Mouse (Mus musculus): ENCODE data around the gene Nphs1. TPM values are rescaled to one million over a fixed set of nuclear protein-coding genes. Genes with fewer than 3 reads are reported as not detected.
"Not testable (repeated sequence)": the region's sequence is repeated elsewhere in the genome, so short reads cannot be mapped to it uniquely, and the experiment has no call there.

Gene Nphs1
- polyA plus RNA-seq, 1 experiment: 0.56 TPM

DNA sequence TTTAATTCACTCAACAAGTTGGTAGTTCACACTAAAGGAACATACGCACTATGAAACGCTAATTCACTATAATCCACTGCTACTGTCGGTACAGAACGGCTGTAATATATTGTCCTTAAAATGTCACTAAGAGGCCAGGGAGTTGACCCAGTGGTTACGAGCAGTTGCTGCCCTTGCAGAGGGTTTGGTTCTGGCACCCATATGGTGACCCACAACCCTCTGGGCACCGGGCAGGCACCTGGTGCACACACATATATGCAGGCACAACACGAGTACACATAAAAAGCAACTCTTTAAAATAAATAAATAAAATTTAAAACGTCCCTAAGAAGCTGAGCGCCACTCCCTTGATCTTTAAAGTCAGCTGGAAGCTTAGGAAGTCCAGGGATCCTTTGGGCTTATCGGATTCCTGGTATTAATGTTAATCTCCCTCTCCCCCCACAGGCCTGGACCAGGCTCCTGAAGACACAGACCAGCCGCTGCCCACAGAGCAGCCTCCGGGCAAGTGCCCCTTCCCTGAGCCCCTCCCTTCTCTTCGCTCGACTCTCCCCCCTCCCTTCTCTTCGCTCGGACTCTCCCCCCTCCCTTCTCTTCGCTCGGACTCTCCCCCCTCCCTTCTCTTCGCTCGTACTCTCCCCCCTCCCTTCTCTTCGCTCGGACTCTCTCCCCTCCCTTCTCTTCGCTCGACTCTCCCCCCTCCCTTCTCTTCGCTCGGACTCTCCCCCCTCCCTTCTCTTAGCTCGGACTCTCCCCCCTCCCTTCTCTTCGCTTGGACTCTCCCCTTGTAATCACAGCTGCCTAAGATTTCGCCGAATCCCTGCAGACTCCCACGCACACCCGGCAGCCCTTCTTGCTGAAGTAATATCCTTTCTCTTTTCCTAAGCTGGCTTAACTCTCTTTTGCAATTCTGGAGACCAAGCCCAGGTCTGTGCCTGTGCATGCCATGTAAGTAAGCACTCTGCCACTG, 19.6 kb downstream of the Nphs1 start:
- peak overlapping the region; percentile 90 for H3K4me3 ChIP-seq (replicated peaks; ENCODE audit: insufficient read depth, low read depth, low read length)
- DNase-seq: peak; percentile 37 to 42
- no peak for TF ChIP-seq CTCF (IDR thresholded peaks at IDR 0.05; ENCODE audit: borderline replicate concordance, insufficient read depth, low read depth, low read length)
- no peak for TF ChIP-seq POLR2A (IDR thresholded peaks at IDR 0.05; ENCODE audit: borderline replicate concordance, insufficient read depth, low read length)
- peaks cover 2% of the 10 kb centered on the region; the same call in 1 of the 2 replicates for H3K4me1 ChIP-seq (ENCODE audit: control insufficient read depth, insufficient read depth, low read length)
- H3K27ac ChIP-seq (ENCODE audit: insufficient read depth, low read length): no peak overlapping the region
- H3K27me3 ChIP-seq (ENCODE audit: control insufficient read depth, insufficient read depth, low read length): no peaks in the 10 kb centered on the region
- 13% methylated on average over 29 of the region's 32 CpGs for WGBS

DNA sequence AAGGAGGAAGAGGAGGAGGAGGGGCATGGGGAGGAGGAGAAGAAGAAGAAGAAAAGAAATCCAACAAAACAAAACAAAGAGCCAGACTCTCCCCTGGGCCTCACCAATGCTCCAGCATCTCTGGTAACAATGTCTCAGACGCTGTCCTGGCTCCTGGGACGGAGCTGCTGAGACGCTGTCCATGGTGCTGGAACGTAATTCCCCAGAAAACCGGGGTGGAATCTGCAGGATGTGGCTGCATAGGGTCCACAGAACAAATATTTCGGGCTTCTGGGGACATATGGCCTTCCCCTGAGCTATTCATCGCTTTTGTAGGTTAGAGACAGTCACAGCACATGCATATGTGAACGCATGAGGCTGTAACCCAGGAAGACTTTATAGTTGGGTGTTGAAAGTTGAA, 26.1 kb downstream of the Nphs1 start:
- Histone ChIP-seq H3K27me3 (ENCODE audit: control insufficient read depth, insufficient read depth, low read length) (no peaks in the 10 kb centered on the region), H3K27ac (ENCODE audit: insufficient read depth, low read length) (no peak overlapping the region), H3K4me1 (ENCODE audit: control insufficient read depth, insufficient read depth, low read length) (no peaks in the 10 kb centered on the region), H3K4me3 (replicated peaks; ENCODE audit: insufficient read depth, low read depth, low read length) (no peak overlapping the region)
- DNase-seq: no peak
- 59% methylated on average over 8 of the region's 8 CpGs for WGBS
- TF ChIP-seq POLR2A (IDR thresholded peaks at IDR 0.05; ENCODE audit: borderline replicate concordance, insufficient read depth, low read length) (no peak), CTCF (IDR thresholded peaks at IDR 0.05; ENCODE audit: borderline replicate concordance, insufficient read depth, low read depth, low read length) (no peak)

DNA sequence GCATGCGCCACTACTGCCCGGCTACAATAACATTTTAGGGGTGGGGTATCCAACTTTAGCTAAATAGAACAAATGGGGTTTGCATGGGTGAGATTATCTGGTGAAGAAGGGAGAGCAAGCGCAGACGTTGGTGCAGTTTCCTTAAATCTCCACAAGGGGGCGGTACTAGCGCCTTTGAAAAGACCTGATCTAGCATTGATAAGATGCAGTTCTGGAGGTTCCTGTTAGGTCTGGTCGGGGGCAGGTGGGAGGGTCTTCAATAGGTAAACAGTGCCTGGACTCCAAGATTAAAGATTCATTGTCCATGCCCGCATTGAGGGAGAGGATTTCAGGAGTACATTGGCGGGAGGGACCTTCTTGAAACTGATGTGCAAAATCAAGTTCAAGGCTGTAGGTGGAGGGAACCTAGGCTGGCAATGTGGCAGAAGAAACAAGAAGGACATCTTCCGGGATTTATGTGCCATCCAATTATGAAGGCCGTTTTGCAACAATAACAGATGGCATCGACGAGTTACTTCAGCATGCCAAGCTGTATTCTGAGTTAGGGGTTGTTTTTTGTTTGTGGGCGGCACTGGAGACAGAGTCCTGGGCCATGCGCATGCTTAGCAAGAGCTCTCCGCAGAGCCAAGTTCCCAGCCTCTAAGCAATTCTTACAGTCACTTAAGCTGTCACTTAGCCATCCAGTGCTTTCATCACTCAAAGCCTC, 32.3 kb downstream of the Nphs1 start:
- TF ChIP-seq POLR2A (IDR thresholded peaks at IDR 0.05; ENCODE audit: borderline replicate concordance, insufficient read depth, low read length) (no peak), CTCF (IDR thresholded peaks at IDR 0.05; ENCODE audit: borderline replicate concordance, insufficient read depth, low read depth, low read length) (peak; percentile 67)
- Histone ChIP-seq H3K4me1 (ENCODE audit: control insufficient read depth, insufficient read depth, low read length) (no peaks in the 10 kb centered on the region), H3K4me3 (replicated peaks; ENCODE audit: insufficient read depth, low read depth, low read length) (no peak overlapping the region), H3K27me3 (ENCODE audit: control insufficient read depth, insufficient read depth, low read length) (no peaks in the 10 kb centered on the region), H3K27ac (ENCODE audit: insufficient read depth, low read length) (no peak overlapping the region)
- peak; percentile 42 to 62 for DNase-seq
- WGBS: 14% methylated on average over 16 of the region's 16 CpGs

DNA sequence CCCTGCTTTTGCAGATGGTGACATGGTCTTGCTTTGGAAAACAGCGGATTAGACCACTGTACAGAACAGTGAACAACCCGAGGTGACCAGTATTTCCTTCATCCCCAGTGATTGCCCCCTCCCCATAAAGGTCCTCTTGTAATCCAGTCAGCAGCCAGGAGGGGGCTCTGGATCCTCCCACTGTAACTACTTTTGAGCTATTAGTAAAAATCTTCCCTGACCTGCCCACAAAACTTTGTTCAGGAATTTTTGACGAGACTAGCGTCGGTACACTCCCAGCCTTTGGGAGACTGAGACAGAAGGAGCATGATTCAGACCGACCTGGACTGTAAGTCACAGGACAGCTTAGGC, 32.8 kb downstream of the Nphs1 start:
- WGBS: 11% methylated on average over 6 of the region's 6 CpGs
- H3K27me3 ChIP-seq (ENCODE audit: control insufficient read depth, insufficient read depth, low read length): no peaks in the 10 kb centered on the region
- no peak overlapping the region for H3K27ac ChIP-seq (ENCODE audit: insufficient read depth, low read length)
- TF ChIP-seq CTCF (IDR thresholded peaks at IDR 0.05; ENCODE audit: borderline replicate concordance, insufficient read depth, low read depth, low read length): no peak
- no peak for TF ChIP-seq POLR2A (IDR thresholded peaks at IDR 0.05; ENCODE audit: borderline replicate concordance, insufficient read depth, low read length)
- no peak overlapping the region for H3K4me3 ChIP-seq (replicated peaks; ENCODE audit: insufficient read depth, low read depth, low read length)
- no peaks in the 10 kb centered on the region for H3K4me1 ChIP-seq (ENCODE audit: control insufficient read depth, insufficient read depth, low read length)
- no peak for DNase-seq

DNA sequence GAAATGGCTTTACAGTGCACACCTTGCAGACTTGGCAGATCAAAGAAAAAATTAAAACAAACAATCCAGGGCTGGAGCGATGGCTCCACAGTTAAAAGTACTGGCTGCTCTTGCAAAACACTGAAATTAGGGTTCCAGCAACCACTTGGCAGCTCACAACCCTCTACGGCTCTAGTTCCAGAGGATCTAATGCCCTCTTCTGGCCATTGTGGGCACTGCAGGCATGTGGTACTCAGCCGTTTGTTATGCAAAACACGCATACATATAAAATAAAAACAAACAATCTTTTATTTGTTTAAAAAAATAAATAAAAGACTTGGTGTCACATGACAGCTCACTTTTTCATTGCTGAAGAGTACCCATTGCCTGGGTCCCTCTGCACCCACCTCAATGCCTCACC, 34.6 kb downstream of the Nphs1 start:
- H3K4me1 ChIP-seq (ENCODE audit: control insufficient read depth, insufficient read depth, low read length): no peaks in the 10 kb centered on the region
- H3K27me3 ChIP-seq (ENCODE audit: control insufficient read depth, insufficient read depth, low read length): no peaks in the 10 kb centered on the region
- peak; percentile 78 to 88 for DNase-seq
- H3K27ac ChIP-seq (ENCODE audit: insufficient read depth, low read length): no peak overlapping the region
- 9% methylated on average over 4 of the region's 4 CpGs for WGBS
- H3K4me3 ChIP-seq (replicated peaks; ENCODE audit: insufficient read depth, low read depth, low read length): no peak overlapping the region
- TF ChIP-seq POLR2A (IDR thresholded peaks at IDR 0.05; ENCODE audit: borderline replicate concordance, insufficient read depth, low read length) (no peak), CTCF (IDR thresholded peaks at IDR 0.05; ENCODE audit: borderline replicate concordance, insufficient read depth, low read depth, low read length) (peak; percentile 84)

DNA sequence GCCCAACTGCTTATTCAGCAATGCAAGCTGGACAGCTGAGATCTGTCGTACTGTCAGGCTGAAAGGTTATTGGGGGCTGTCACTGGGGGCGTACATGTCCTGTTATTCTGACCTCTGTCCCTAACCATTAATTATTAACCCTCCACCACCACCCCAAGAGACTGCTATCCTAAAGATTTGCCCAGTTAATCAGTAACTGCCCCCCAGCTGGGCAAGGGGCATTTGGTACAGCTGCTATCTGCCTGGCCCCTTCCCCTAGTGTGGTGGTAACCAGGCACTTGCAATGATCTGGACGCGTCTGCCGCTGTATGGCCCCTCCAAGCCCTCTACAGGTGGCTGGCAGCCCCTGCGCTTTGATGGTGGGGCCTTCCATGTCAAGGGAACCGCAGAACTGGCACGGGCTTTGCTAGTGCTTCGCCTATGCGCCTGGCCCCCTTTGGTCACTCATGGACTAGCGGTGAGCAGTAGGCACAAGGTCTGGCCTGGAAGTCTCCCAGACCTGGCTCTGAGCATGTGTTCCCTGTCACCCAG, 35.4 kb downstream of the Nphs1 start, which contains the start of gene Prodh2:
TSS of gene Prodh2 (plus strand) at position 222 of the 531 bp plus-strand sequence.
- TF ChIP-seq CTCF (IDR thresholded peaks at IDR 0.05; ENCODE audit: borderline replicate concordance, insufficient read depth, low read depth, low read length): no peak
- TF ChIP-seq POLR2A (IDR thresholded peaks at IDR 0.05; ENCODE audit: borderline replicate concordance, insufficient read depth, low read length): no peak

DNA sequence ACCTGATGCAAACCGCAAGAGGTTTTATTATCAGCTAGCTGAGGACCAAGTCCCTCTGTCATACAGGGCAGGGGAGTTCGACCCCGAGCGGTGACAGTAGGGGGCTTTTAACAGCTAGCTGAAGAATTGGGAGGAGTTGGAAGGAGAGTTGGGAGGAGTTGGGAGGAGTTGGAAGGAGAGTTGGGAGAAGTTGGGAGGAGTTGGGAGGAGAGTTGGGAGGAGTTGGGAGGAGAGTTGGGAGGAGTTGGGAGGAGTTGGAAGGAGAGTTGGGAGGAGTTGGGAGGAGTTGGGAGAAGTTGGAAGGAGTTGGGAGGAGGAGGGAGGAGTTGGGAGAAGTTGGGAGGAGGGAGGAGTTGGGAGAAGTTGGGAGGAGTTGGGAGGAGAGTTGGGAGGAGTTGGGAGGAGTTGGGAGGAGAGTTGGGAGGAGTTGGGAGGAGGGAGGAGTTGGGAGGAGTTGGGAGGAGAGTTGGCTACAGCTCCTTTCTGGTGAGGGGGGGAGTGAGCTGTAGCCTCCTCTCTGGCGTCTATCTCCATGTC, 37.5 kb downstream of the Nphs1 start:
- not testable (repeated sequence) for H3K27me3 ChIP-seq (ENCODE audit: control insufficient read depth, insufficient read depth, low read length); H3K27ac ChIP-seq (ENCODE audit: insufficient read depth, low read length); H3K4me1 ChIP-seq (ENCODE audit: control insufficient read depth, insufficient read depth, low read length); DNase-seq; H3K4me3 ChIP-seq (replicated peaks; ENCODE audit: insufficient read depth, low read depth, low read length)
- WGBS: 37% methylated on average over 5 of the region's 5 CpGs

More for the DNA sequence above, 35.4 kb downstream of the Nphs1 start, which contains the start of gene Prodh2:
- WGBS: 57% methylated on average over 11 of the region's 11 CpGs
- Histone ChIP-seq H3K4me1 (ENCODE audit: control insufficient read depth, insufficient read depth, low read length) (no peaks in the 10 kb centered on the region), H3K27me3 (ENCODE audit: control insufficient read depth, insufficient read depth, low read length) (no peaks in the 10 kb centered on the region), H3K27ac (ENCODE audit: insufficient read depth, low read length) (no peak within 1 kb of the TSS), H3K4me3 (replicated peaks; ENCODE audit: insufficient read depth, low read depth, low read length) (no peak within 1 kb of the TSS)
- DNase-seq: no peak

DNA sequence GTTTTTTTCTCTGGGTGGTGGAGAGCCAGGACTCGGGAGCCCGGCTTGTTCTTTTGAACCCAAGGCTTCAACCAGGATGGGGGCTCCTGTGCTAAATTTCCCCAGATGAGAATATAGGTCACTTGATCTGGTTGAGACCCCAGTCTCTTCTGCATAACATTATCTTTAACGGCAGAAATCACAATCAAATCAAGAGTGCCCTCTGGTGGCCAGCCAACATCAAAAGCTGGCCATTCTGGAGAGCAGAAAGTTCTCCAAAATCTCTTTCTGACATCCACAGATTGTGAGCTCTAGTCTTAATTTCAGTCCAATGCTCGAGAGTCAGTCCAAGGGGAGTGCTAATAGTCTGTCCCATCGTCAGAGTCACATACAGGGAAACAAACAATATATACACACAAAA, 43.0 kb downstream of the Nphs1 start:
- not testable (repeated sequence) for H3K27me3 ChIP-seq (ENCODE audit: control insufficient read depth, insufficient read depth, low read length); H3K4me1 ChIP-seq (ENCODE audit: control insufficient read depth, insufficient read depth, low read length); DNase-seq; H3K4me3 ChIP-seq (replicated peaks; ENCODE audit: insufficient read depth, low read depth, low read length); H3K27ac ChIP-seq (ENCODE audit: insufficient read depth, low read length)
- 65% methylated on average over 5 of the region's 5 CpGs for WGBS
